Mouse (Mus musculus) CH12.LX (cell line): Measurements from ENCODE around the gene Cd99l2. TPM values are rescaled to one million over a fixed set of nuclear protein-coding genes. Genes with fewer than 3 reads are reported as not detected.

Experiments
- DNase-seq: peaks from one replicate; pipeline ENCODE4 v3.0.0-alpha.2; 2013; ENCODE audit errors: extremely low read depth
- H3K27ac ChIP-seq: 2 replicates; pipeline ENCODE4 v1.5.1; 2012; ENCODE audit warnings: low read depth, mild to moderate bottlenecking, control low read depth, moderate library complexity; ENCODE audit not compliant: insufficient read depth
- H3K27me3 ChIP-seq: replicated peaks from 2 replicates; pipeline ENCODE3; 2012; ENCODE audit warnings: inconsistent platforms
- H3K36me3 ChIP-seq, 2 experiments: replicated peaks in 1 of 2; 2 replicates each; pipeline versions ENCODE3 to v1.6.1; 2012; ENCODE audit warnings: inconsistent platforms in 1 of 2, low read length in 1 of 2, mild to moderate bottlenecking in 1 of 2, mixed read lengths in 1 of 2, moderate library complexity in 1 of 2; ENCODE audit not compliant: control insufficient read depth in 1 of 2, insufficient read depth in 1 of 2
- H3K4me1 ChIP-seq, 2 experiments: 2 replicates each; pipeline ENCODE4 v1.6.1; 2012; ENCODE audit warnings: inconsistent platforms in 1 of 2, moderate library complexity in 1 of 2; ENCODE audit not compliant: insufficient read depth in 2 of 2, control insufficient read depth in 1 of 2
- H3K4me2 ChIP-seq: 2 replicates; pipeline ENCODE4 v1.6.1; 2012; ENCODE audit warnings: low read depth, mild to moderate bottlenecking, control low read depth; ENCODE audit not compliant: poor library complexity, insufficient read depth, severe bottlenecking
- H3K4me3 ChIP-seq, 3 experiments: fragments of 150-350 bp in 1 of 3; sonication (generic) in 1 of 3; replicated peaks in 1 of 3; 2 replicates each; pipeline versions ENCODE3 to v1.5.1; 2011 to 2012; ENCODE audit warnings: low read depth in 2 of 3, low read length in 2 of 3, mild to moderate bottlenecking in 2 of 3, moderate library complexity in 2 of 3, control low read depth in 1 of 3, improper control_type of control experiment in 1 of 3, inconsistent platforms in 1 of 3, mixed read lengths in 1 of 3; ENCODE audit not compliant: poor library complexity in 1 of 3
- H3K79me2 ChIP-seq: replicated peaks from 2 replicates; pipeline ENCODE4 v1.6.1; 2012; ENCODE audit warnings: mild to moderate bottlenecking, moderate library complexity; ENCODE audit not compliant: control insufficient read depth, poor library complexity, insufficient read depth, severe bottlenecking; ENCODE audit errors: extremely low read depth
- H3K9ac ChIP-seq: 2 replicates; pipeline ENCODE4 v1.6.1; 2012; ENCODE audit warnings: low read depth, mild to moderate bottlenecking, control low read depth, moderate library complexity; ENCODE audit not compliant: insufficient read depth
- H3K9me3 ChIP-seq: replicated peaks from 2 replicates; pipeline ENCODE3; 2012; ENCODE audit warnings: low read length, inconsistent platforms, mixed read lengths
- BHLHE40 ChIP-seq: IDR thresholded peaks from 2 replicates; pipeline ENCODE4 v1.6.1; 2011; ENCODE audit warnings: mild to moderate bottlenecking, low read depth, low read length, improper control_type of control experiment
- CHD2 ChIP-seq: IDR thresholded peaks from 2 replicates; pipeline ENCODE4 v1.6.1; 2011; ENCODE audit warnings: low read length, improper control_type of control experiment
- CTCF ChIP-seq, 2 experiments: IDR thresholded peaks in 1 of 2; conservative IDR thresholded peaks in 1 of 2; 2 replicates each; pipeline ENCODE4 v1.5.1; 2011 to 2012; ENCODE audit warnings: low read depth in 2 of 2, low read length in 2 of 2, improper control_type of control experiment in 1 of 2, inconsistent platforms in 1 of 2, mild to moderate bottlenecking in 1 of 2, moderate library complexity in 1 of 2
- EP300 ChIP-seq: IDR thresholded peaks from 2 replicates; pipeline ENCODE4 v1.6.1; 2011; ENCODE audit warnings: low read length, improper control_type of control experiment
- ETS1 ChIP-seq: conservative IDR thresholded peaks from 2 replicates; pipeline ENCODE4 v1.6.1; 2012; ENCODE audit warnings: low read depth, mild to moderate bottlenecking, inconsistent platforms, low read length, improper control_type of control experiment, moderate library complexity
- HCFC1 ChIP-seq: IDR thresholded peaks from 2 replicates; pipeline ENCODE4 v1.6.1; 2012; ENCODE audit warnings: low read depth, mild to moderate bottlenecking, inconsistent platforms, low read length, improper control_type of control experiment
- JUN ChIP-seq: IDR thresholded peaks from 2 replicates; pipeline ENCODE4 v1.6.1; 2011; ENCODE audit warnings: low read depth, mild to moderate bottlenecking, low read length, improper control_type of control experiment, moderate library complexity; ENCODE audit not compliant: insufficient read depth
- JUND ChIP-seq: conservative IDR thresholded peaks from 2 replicates; pipeline ENCODE4 v1.6.1; 2011; ENCODE audit warnings: low read depth, low read length, improper control_type of control experiment
- KAT2A ChIP-seq: IDR thresholded peaks from 2 replicates; pipeline ENCODE4 v1.6.1; 2012; ENCODE audit warnings: low read length, improper control_type of control experiment, inconsistent platforms; ENCODE audit not compliant: insufficient replicate concordance
- MEF2A ChIP-seq: IDR thresholded peaks from 2 replicates; pipeline ENCODE4 v1.6.1; 2014; ENCODE audit warnings: low read depth, mild to moderate bottlenecking, inconsistent platforms, low read length, improper control_type of control experiment, borderline replicate concordance
- MXI1 ChIP-seq: IDR thresholded peaks from 2 replicates; pipeline ENCODE4 v1.6.1; 2011; ENCODE audit warnings: mild to moderate bottlenecking, low read depth, low read length, improper control_type of control experiment
- MYC ChIP-seq: IDR thresholded peaks from 2 replicates; pipeline ENCODE4 v1.6.1; 2011; ENCODE audit warnings: low read depth, mild to moderate bottlenecking, improper control_type of control experiment, low read length
- NELFE ChIP-seq: IDR thresholded peaks from 2 replicates; pipeline ENCODE4 v1.6.1; 2011; ENCODE audit warnings: low read depth, low read length, improper control_type of control experiment
- NRF1 ChIP-seq: IDR thresholded peaks from 2 replicates; pipeline ENCODE4 v1.6.1; 2014; ENCODE audit warnings: low read depth, mild to moderate bottlenecking, inconsistent platforms, low read length, improper control_type of control experiment, moderate library complexity
- PAX5 ChIP-seq: IDR thresholded peaks from 2 replicates; pipeline ENCODE4 v1.6.1; 2012; ENCODE audit warnings: low read length, inconsistent platforms, mixed read lengths
- POLR2A ChIP-seq: IDR thresholded peaks from 2 replicates; pipeline ENCODE4 v1.6.1; 2011; ENCODE audit warnings: low read depth, mild to moderate bottlenecking, improper control_type of control experiment, low read length
- RAD21 ChIP-seq: IDR thresholded peaks from 2 replicates; pipeline ENCODE4 v1.6.1; 2011; ENCODE audit warnings: low read depth, mild to moderate bottlenecking, low read length, improper control_type of control experiment, moderate library complexity
- RCOR1 ChIP-seq: conservative IDR thresholded peaks from 2 replicates; pipeline ENCODE4 v1.6.1; 2012; ENCODE audit warnings: low read depth, mild to moderate bottlenecking, inconsistent platforms, low read length, improper control_type of control experiment
- SIN3A ChIP-seq: IDR thresholded peaks from 2 replicates; pipeline ENCODE4 v1.6.1; 2012; ENCODE audit warnings: low read length, improper control_type of control experiment, inconsistent platforms
- TBP ChIP-seq: conservative IDR thresholded peaks from 2 replicates; pipeline ENCODE4 v1.6.1; 2011; ENCODE audit warnings: low read depth, low read length, improper control_type of control experiment
- TCF12 ChIP-seq: IDR thresholded peaks from 2 replicates; pipeline ENCODE4 v1.6.1; 2014; ENCODE audit warnings: low read depth, mild to moderate bottlenecking, inconsistent platforms, low read length, improper control_type of control experiment
- UBTF ChIP-seq: IDR thresholded peaks from 2 replicates; pipeline ENCODE4 v1.6.1; 2012; ENCODE audit warnings: low read depth, mild to moderate bottlenecking, inconsistent platforms, low read length, improper control_type of control experiment, moderate library complexity
- USF2 ChIP-seq: conservative IDR thresholded peaks from 2 replicates; pipeline ENCODE4 v1.6.1; 2011; ENCODE audit warnings: low read depth, low read length, improper control_type of control experiment
- ZC3H11A ChIP-seq: IDR thresholded peaks from 2 replicates; pipeline ENCODE4 v1.6.1; 2012; ENCODE audit warnings: low read depth, mild to moderate bottlenecking, inconsistent platforms, low read length, improper control_type of control experiment
- ZMIZ1 ChIP-seq: IDR thresholded peaks from 2 replicates; pipeline ENCODE4 v1.6.1; 2012; ENCODE audit warnings: low read depth, mild to moderate bottlenecking, inconsistent platforms, low read length, improper control_type of control experiment
- ZNF384 ChIP-seq: IDR thresholded peaks from 2 replicates; pipeline ENCODE4 v1.6.1; 2012; ENCODE audit warnings: low read depth, low read length, improper control_type of control experiment, inconsistent platforms
- dilution Hi-C: fragments of 300-500 bp; cut with MboI; formaldehyde crosslinking; loops from 2 replicates; pipeline ENCODE4 v1.14.3; 2020; ENCODE audit warnings: low sequenced_read_pairs; ENCODE audit not compliant: extremely low pct_unique_long_range_greater_than_20kb, extremely low pct_ligation_motif_present
- in situ Hi-C: fragments of 300-500 bp; cut with MboI; formaldehyde crosslinking; loops from 3 replicates; pipeline ENCODE4 v1.14.3; 2019; ENCODE audit warnings: low sequenced_read_pairs, low pct_ligation_motif_present, low pct_unique_long_range_greater_than_20kb, mixed read lengths
- polyA plus RNA-seq: library from polyadenylated mRNA; unstranded; fragments of >175 nt; gene quantifications from 2 replicates; pipeline ENCODE4 v1.2.1, GENCODE M21; 2012; ENCODE audit warnings: low read depth; ENCODE audit not compliant: insufficient read length
- total RNA-seq, 2 experiments: library from RNA; depleted of rRNA; stranded (reverse); fragments of 300-350 nt in 1 of 2; fragments of >200 nt in 1 of 2; gene quantifications; 2 replicates each; pipeline ENCODE4 v1.2.3; 2012 to 2014

The Cd99l2 gene
- total and polyA plus RNA-seq, 3 experiments: 9.9 to 13.7 (median 10.4) TPM

DNA sequence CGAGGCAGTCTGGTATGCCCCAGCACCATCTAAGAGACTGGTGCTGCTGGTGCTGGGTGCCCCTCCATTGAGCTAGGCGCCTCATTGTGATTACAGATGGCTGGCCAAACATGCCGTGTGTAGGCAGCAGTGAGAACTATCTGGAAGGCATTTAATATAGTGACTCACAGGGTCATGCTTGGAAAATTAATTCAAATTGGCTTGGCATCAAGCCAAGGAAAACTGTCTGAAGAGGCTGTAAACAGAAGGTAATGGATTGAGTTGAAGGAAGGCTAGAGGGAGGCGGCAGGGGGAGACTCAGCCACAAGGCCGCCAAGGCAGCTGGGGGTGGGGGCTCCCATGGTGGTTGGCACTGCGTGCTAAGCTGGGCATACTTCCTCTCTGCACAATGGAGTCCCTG lies 36.0 kb upstream of the Cd99l2 start:
- Histone ChIP-seq H3K4me3 (no peak overlapping the region), H3K4me2 (no peak overlapping the region), H3K27me3 (no peaks in the 10 kb centered on the region), H3K9ac (no peak overlapping the region), H3K9me3 (no peaks in the 10 kb centered on the region), H3K79me2 (no peaks in the 10 kb centered on the region), H3K36me3 (no peaks in the 10 kb centered on the region), H3K27ac (no peak overlapping the region), H3K4me1 (peaks cover 4 to 27% of the 10 kb centered on the region in 2 experiments)
- TF ChIP-seq RCOR1: no peak
- TF ChIP-seq HCFC1: no peak
- TF ChIP-seq CHD2: no peak
- no peak for TF ChIP-seq ZC3H11A
- no peak for TF ChIP-seq USF2
- no peak for TF ChIP-seq TBP
- TF ChIP-seq KAT2A: no peak
- no peak for TF ChIP-seq NELFE
- TF ChIP-seq POLR2A: no peak
- TF ChIP-seq ZMIZ1: no peak
- TF ChIP-seq BHLHE40: no peak
- no peak for TF ChIP-seq MYC
- no peak for TF ChIP-seq RAD21
- no peak for TF ChIP-seq EP300
- TF ChIP-seq JUN: no peak
- no peak for TF ChIP-seq CTCF (conservative IDR thresholded peaks at IDR 0.05 in 1 of 2, IDR thresholded peaks at IDR 0.05 in 1 of 2; ENCODE audit: low read depth in 2 of 2, low read length in 2 of 2)
- no peak for TF ChIP-seq NRF1
- in situ Hi-C loops (no loop called here), dilution Hi-C loops (no loop called here)
- DNase-seq: no peak

DNA sequence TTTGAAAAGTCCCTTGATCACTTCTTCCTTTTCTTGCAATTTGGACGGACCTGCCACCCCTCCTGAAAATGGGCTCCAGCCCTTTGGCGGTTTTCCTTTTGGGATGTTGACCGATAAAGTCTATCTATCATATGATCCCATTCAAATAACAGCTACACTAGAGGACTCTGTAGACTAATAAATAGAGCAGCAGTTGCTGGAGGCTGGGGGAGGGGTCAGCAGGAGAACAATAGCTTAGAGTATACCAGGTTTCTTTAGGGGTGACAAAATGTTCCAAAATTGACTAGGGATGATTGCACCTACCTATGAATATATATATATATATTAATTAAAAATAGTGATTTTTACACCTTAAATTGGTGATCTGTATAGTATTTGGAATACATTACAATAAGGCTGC lies 35.5 kb upstream of the Cd99l2 start:
- Histone ChIP-seq H3K27ac (no peak overlapping the region), H3K27me3 (no peaks in the 10 kb centered on the region), H3K79me2 (no peaks in the 10 kb centered on the region), H3K9me3 (no peaks in the 10 kb centered on the region), H3K4me2 (no peak overlapping the region)
- dilution Hi-C loops: no loop called here
- TF ChIP-seq JUN (no peak), ETS1 (no peak), TCF12 (no peak), MXI1 (no peak), MEF2A (no peak), PAX5 (no peak), EP300 (no peak), CTCF (conservative IDR thresholded peaks at IDR 0.05 in 1 of 2, IDR thresholded peaks at IDR 0.05 in 1 of 2; ENCODE audit: low read depth in 2 of 2, low read length in 2 of 2) (no peak), JUND (no peak), KAT2A (no peak), ZNF384 (no peak), RCOR1 (no peak), BHLHE40 (no peak), POLR2A (no peak), UBTF (no peak), SIN3A (no peak)
- TF ChIP-seq, all 38 proteins: peak for 0
- DNase-seq: no peak
- Histone ChIP-seq H3K4me3 (no peak overlapping the region), H3K4me1 (peaks cover 4 to 23% of the 10 kb centered on the region in 2 experiments), H3K36me3 (no peaks in the 10 kb centered on the region), H3K9ac (no peak overlapping the region)
- in situ Hi-C loops: no loop called here
